Mouse (Mus musculus): ENCODE results near the gene Cdh26. TPM values are rescaled to one million over a fixed set of nuclear protein-coding genes. Genes with fewer than 3 reads are reported as not detected.

Gene Cdh26
- polyA plus RNA-seq, 1 experiment from 2014 or later: 0.54 TPM

DNA sequence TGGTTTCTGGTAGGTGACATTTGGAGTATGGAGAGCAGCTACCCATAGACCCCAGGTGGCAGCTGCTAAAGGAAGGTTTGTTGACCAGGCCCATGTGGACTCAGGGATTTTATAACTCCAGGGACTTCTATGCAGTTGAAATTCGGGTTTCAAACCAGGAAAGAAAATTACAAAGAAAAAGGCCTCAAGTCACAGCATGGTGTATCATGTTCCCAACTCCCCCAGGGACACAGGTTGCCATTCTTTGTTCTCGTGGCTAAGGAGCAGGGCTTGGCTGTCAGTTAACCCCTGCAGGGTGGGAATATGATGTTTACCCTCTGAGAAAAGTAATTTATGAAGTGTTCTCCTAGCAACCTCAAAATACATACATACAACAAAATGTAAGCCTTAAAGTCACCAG, 19.9 kb downstream of the Cdh26 start:
- 35% methylated on average over 2 of the region's 2 CpGs for WGBS
- no peaks in the 10 kb centered on the region for H3K36me3 ChIP-seq (ENCODE audit: control insufficient read depth, insufficient read depth, low read length)
- no peak overlapping the region for H3K27ac ChIP-seq (ENCODE audit: low read length)
- peaks cover under 1% of the 10 kb centered on the region; the same call in 1 of the 2 replicates for H3K4me1 ChIP-seq (ENCODE audit: control insufficient read depth, insufficient read depth, low read length)
- no peaks in the 10 kb centered on the region for H3K27me3 ChIP-seq (ENCODE audit: control insufficient read depth, insufficient read depth, low read length)
- no peaks in the 10 kb centered on the region for H3K9me3 ChIP-seq (ENCODE audit: control insufficient read depth, low read depth, low read length)
- H3K4me3 ChIP-seq (ENCODE audit: low read depth, low read length): no peak overlapping the region
- no peak for ATAC-seq (ENCODE audit: insufficient number of reproducible peaks, insufficient read depth, low FRiP score, low read depth)
- H3K4me2 ChIP-seq (replicated peaks; ENCODE audit: low read depth, low read length): no peak overlapping the region
- no peak overlapping the region for H3K9ac ChIP-seq (replicated peaks; ENCODE audit: low read depth, low read length)

DNA sequence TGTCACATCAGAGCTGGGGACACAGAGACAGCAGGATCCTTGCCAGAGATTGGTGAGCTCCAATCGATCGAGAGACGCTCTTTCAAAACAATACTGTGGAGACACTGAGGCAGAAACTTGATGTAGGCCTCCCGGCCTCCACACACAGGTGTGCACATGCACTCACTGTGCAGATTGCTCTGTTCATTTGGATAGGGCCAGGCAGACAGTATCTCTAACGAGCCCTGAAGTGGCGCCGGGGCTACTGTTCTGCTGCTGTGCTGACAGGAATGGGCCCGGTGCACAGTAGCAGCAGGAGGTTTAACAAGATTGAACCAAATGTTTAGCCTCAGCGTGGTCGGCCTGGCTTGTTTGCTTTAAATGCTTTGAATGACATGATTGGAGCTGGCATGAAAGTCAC, 20.6 kb downstream of the Cdh26 start:
- H3K4me2 ChIP-seq (replicated peaks; ENCODE audit: low read depth, low read length): no peak overlapping the region
- no peak overlapping the region for H3K9ac ChIP-seq (replicated peaks; ENCODE audit: low read depth, low read length)
- H3K36me3 ChIP-seq (ENCODE audit: control insufficient read depth, insufficient read depth, low read length): no peaks in the 10 kb centered on the region
- no peaks in the 10 kb centered on the region for H3K27me3 ChIP-seq (ENCODE audit: control insufficient read depth, insufficient read depth, low read length)
- WGBS: 79% methylated on average over 10 of the region's 10 CpGs
- H3K27ac ChIP-seq (ENCODE audit: low read length): no peak overlapping the region
- no peak for ATAC-seq (ENCODE audit: insufficient number of reproducible peaks, insufficient read depth, low FRiP score, low read depth)
- H3K4me3 ChIP-seq (ENCODE audit: low read depth, low read length): no peak overlapping the region
- peaks cover 5% of the 10 kb centered on the region for H3K4me1 ChIP-seq (ENCODE audit: control insufficient read depth, insufficient read depth, low read length)
- no peaks in the 10 kb centered on the region for H3K9me3 ChIP-seq (ENCODE audit: control insufficient read depth, low read depth, low read length)

DNA sequence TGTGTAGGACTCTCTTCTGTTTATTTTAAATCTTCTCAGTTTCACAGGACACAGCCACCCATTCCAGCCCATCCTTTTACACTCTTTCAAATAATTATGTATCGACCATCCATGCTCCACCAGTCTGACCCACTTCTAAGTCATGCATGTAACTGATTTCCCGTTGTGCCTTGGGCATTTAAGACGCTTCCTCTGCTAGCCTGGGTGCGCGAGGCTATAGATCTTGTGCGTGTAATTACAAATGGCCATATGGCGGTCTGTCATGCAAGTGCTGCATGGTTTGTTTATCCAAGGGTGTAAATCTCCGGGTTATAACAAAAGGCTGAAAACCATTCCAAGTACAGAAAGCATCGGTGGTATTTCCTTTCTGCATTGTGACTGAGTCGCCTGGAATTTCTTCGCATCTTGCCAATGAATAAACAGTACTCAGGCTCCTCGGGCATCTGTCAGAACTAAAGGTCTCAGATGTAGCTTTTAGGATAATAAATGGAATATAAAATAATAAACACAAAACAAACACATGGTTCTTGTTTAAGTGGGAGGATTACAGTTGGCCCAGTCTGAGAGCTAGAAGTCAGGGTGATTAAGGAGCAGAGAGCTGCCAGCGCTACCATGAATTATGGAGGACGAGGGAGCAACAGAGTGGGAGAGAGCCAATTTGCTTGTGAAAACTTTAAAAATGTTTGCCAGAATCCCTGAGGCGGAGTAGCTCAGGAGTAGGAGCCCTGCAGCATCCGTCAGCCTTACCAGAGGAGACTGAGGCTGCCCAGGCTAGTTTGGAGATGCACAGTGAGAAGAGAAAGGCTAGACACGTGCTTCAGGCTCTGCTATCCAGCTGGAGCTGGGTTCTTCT, 24.6 kb downstream of the Cdh26 start:
- no peaks in the 10 kb centered on the region for H3K36me3 ChIP-seq (ENCODE audit: control insufficient read depth, insufficient read depth, low read length)
- H3K27me3 ChIP-seq (ENCODE audit: control insufficient read depth, insufficient read depth, low read length): no peaks in the 10 kb centered on the region
- WGBS: 17% methylated on average over 17 of the region's 17 CpGs
- H3K27ac ChIP-seq (ENCODE audit: low read length): peak overlapping the region; percentile 79
- peaks cover 5% of the 10 kb centered on the region for H3K4me1 ChIP-seq (ENCODE audit: control insufficient read depth, insufficient read depth, low read length)
- no peak overlapping the region for H3K4me3 ChIP-seq (ENCODE audit: low read depth, low read length)
- ATAC-seq (ENCODE audit: insufficient number of reproducible peaks, insufficient read depth, low FRiP score, low read depth): peak; percentile 80; the same call in 1 of the 2 replicates
- H3K4me2 ChIP-seq (replicated peaks; ENCODE audit: low read depth, low read length): 0 out of 2 replicates have a peak overlapping the region, but pooled peaks have one; percentile 5
- H3K9ac ChIP-seq (replicated peaks; ENCODE audit: low read depth, low read length): no peak overlapping the region
- H3K9me3 ChIP-seq (ENCODE audit: control insufficient read depth, low read depth, low read length): no peaks in the 10 kb centered on the region

DNA sequence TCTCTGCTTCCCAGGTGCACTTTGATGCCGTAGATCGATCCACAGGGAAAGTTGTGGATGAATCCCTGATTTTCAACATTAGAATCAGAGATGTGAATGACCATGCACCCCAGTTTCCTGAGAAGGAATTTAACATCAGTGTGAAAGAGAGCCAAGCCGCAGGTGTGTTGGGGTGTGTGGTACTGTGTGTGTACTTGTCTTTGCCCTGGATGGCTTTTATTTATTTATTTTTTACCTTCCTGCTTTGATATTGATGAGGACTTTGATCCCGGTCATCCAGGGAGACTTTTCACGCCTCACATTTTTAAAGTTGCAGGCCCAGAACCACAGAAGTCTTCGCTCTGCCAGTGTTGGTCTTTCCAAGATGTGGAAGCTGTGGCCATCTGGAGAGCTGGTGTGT, 27.1 kb downstream of the Cdh26 start:
- no peak overlapping the region for H3K4me2 ChIP-seq (replicated peaks; ENCODE audit: low read depth, low read length)
- no peaks in the 10 kb centered on the region for H3K9me3 ChIP-seq (ENCODE audit: control insufficient read depth, low read depth, low read length)
- peaks cover 5% of the 10 kb centered on the region for H3K4me1 ChIP-seq (ENCODE audit: control insufficient read depth, insufficient read depth, low read length)
- 86% methylated on average over 6 of the region's 6 CpGs for WGBS
- no peak overlapping the region for H3K27ac ChIP-seq (ENCODE audit: low read length)
- no peak overlapping the region for H3K9ac ChIP-seq (replicated peaks; ENCODE audit: low read depth, low read length)
- no peak overlapping the region for H3K4me3 ChIP-seq (ENCODE audit: low read depth, low read length)
- no peaks in the 10 kb centered on the region for H3K36me3 ChIP-seq (ENCODE audit: control insufficient read depth, insufficient read depth, low read length)
- ATAC-seq (ENCODE audit: insufficient number of reproducible peaks, insufficient read depth, low FRiP score, low read depth): no peak
- H3K27me3 ChIP-seq (ENCODE audit: control insufficient read depth, insufficient read depth, low read length): no peaks in the 10 kb centered on the region

DNA sequence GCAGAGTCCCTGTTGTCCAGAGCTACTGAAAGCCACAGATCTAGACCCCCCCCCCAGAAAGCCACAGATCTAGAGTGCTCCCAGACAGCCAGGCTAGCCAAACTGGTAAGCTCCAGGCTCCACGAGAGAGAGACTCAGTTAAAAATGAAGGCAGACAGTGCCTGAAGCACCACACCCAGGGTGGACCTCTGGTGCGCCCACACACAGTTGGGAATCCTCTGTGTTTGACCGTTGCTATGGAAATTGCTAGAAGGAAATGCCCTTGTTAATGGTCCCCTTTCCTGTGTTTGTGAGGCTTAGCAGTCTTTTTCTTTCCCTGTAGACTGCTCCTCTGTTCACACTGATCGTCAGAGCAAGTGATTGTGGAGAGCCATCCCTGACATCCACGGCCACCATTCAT, 30.0 kb downstream of the Cdh26 start:
- H3K36me3 ChIP-seq (ENCODE audit: control insufficient read depth, insufficient read depth, low read length): no peaks in the 10 kb centered on the region
- no peaks in the 10 kb centered on the region for H3K27me3 ChIP-seq (ENCODE audit: control insufficient read depth, insufficient read depth, low read length)
- no peak overlapping the region for H3K27ac ChIP-seq (ENCODE audit: low read length)
- no peaks in the 10 kb centered on the region for H3K9me3 ChIP-seq (ENCODE audit: control insufficient read depth, low read depth, low read length)
- peaks cover 4% of the 10 kb centered on the region for H3K4me1 ChIP-seq (ENCODE audit: control insufficient read depth, insufficient read depth, low read length)
- no peak overlapping the region for H3K4me3 ChIP-seq (ENCODE audit: low read depth, low read length)
- no peak overlapping the region for H3K4me2 ChIP-seq (replicated peaks; ENCODE audit: low read depth, low read length)
- ATAC-seq (ENCODE audit: insufficient number of reproducible peaks, insufficient read depth, low FRiP score, low read depth): peak; percentile 53; the same call in 1 of the 2 replicates
- no peak overlapping the region for H3K9ac ChIP-seq (replicated peaks; ENCODE audit: low read depth, low read length)
- 53% methylated on average over 5 of the region's 5 CpGs for WGBS

DNA sequence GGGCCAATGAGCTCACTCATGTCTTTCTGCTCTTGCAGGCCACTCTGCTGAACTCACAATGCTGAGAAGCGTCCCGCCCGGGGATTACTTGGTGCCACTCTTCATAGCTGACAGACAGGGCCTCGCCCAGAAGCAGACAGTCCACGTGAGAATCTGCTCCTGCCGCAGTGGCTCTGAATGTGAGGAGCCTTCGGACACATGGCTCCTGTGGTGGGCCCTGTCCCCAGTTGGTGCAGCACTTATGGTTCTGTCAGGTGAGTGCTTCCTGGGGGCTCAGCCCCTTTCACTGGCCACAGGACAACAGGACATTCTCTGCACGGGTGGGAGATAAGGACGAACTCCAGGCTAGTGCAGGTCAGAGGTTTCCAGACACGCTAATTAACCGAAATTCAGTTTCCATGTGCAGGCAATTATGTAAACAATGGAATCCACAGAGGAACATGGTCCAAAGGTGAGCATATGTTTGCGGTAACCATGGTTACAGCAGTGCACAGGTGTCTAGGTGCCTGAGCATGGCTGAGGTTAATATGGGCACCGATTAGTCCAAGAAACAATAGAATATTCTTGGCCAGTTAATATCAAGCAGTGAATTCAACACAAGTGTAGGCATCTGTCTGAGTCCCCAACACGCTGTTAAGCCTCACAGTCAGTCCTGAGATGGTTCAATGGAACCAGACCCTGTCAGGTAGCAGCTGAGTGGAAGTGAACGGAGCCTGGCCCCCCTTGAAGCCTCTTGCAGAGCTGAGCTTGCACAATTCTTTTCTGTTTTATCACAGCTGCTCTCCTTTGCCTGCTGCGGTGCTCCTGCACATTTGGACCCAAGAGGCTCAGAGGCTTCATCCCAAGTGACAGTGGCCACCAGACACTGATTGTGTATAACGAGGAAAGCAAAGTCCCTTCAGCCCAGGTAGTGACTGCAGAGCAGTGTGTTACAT, 41.5 kb downstream of the Cdh26 start:
- Histone ChIP-seq H3K36me3 (ENCODE audit: control insufficient read depth, insufficient read depth, low read length) (no peaks in the 10 kb centered on the region), H3K4me1 (ENCODE audit: control insufficient read depth, insufficient read depth, low read length) (peaks cover 5% of the 10 kb centered on the region; the same call in 1 of the 2 replicates), H3K9ac (replicated peaks; ENCODE audit: low read depth, low read length) (no peak overlapping the region), H3K4me3 (ENCODE audit: low read depth, low read length) (no peak overlapping the region), H3K9me3 (ENCODE audit: control insufficient read depth, low read depth, low read length) (no peaks in the 10 kb centered on the region), H3K27ac (ENCODE audit: low read length) (no peak overlapping the region), H3K27me3 (ENCODE audit: control insufficient read depth, insufficient read depth, low read length) (no peaks in the 10 kb centered on the region), H3K4me2 (replicated peaks; ENCODE audit: low read depth, low read length) (no peak overlapping the region)
- peak; percentile 87 for ATAC-seq (ENCODE audit: insufficient number of reproducible peaks, insufficient read depth, low FRiP score, low read depth)
- 52% methylated on average over 17 of the region's 17 CpGs for WGBS

DNA sequence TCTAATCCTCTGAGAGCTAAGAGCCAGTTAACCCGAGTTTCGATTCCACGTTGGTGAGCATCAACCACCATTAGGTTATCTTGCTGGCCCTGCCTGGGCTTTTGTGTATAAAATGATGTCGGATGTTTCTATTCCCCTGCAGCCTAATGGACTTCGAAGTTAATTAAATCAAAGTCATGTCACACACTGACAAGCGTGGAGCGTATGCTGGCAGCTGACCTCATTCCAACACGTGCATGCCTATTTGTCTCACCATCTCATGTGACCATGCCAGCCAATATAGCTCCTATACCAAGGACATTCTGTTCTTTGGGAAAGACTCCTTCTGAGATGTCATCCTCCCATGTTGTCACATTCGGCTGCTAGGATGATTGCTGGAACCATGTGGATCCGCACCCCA, 43.6 kb downstream of the Cdh26 start:
- Histone ChIP-seq H3K27me3 (ENCODE audit: control insufficient read depth, insufficient read depth, low read length) (no peaks in the 10 kb centered on the region), H3K4me3 (ENCODE audit: low read depth, low read length) (no peak overlapping the region), H3K36me3 (ENCODE audit: control insufficient read depth, insufficient read depth, low read length) (no peaks in the 10 kb centered on the region), H3K27ac (ENCODE audit: low read length) (no peak overlapping the region), H3K9me3 (ENCODE audit: control insufficient read depth, low read depth, low read length) (no peaks in the 10 kb centered on the region), H3K9ac (replicated peaks; ENCODE audit: low read depth, low read length) (no peak overlapping the region), H3K4me2 (replicated peaks; ENCODE audit: low read depth, low read length) (no peak overlapping the region), H3K4me1 (ENCODE audit: control insufficient read depth, insufficient read depth, low read length) (peaks cover 5% of the 10 kb centered on the region; the same call in 1 of the 2 replicates)
- ATAC-seq (ENCODE audit: insufficient number of reproducible peaks, insufficient read depth, low FRiP score, low read depth): no peak
- WGBS: 59% methylated on average over 10 of the region's 10 CpGs

DNA sequence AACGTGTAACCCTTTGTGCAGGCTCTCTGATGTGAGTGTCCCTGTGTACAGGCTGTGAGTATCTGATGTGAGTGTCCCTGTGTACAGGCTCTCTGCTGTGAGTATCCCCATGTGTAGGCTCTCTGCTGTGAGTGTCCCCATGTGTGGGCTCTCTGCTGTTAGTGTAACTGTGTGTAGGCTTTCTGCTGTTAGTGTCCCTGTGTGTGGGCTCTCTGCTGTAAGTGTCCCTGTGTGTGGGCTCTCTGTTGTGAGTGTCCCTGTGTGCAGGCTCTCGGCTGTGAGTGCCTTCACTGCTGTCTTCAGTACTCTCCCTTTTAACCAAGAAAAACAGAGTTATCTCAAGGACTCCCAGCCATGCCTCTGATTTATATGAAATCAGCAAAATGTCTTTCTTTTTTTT, 46.9 kb downstream of the Cdh26 start:
- 55% methylated on average over 2 of the region's 2 CpGs for WGBS
- no peak overlapping the region for H3K9ac ChIP-seq (replicated peaks; ENCODE audit: low read depth, low read length)
- no peak for ATAC-seq (ENCODE audit: insufficient number of reproducible peaks, insufficient read depth, low FRiP score, low read depth)
- H3K27ac ChIP-seq (ENCODE audit: low read length): no peak overlapping the region
- H3K4me1 ChIP-seq (ENCODE audit: control insufficient read depth, insufficient read depth, low read length): no peaks in the 10 kb centered on the region
- H3K9me3 ChIP-seq (ENCODE audit: control insufficient read depth, low read depth, low read length): no peaks in the 10 kb centered on the region
- no peak overlapping the region for H3K4me2 ChIP-seq (replicated peaks; ENCODE audit: low read depth, low read length)
- no peak overlapping the region for H3K4me3 ChIP-seq (ENCODE audit: low read depth, low read length)
- no peaks in the 10 kb centered on the region for H3K27me3 ChIP-seq (ENCODE audit: control insufficient read depth, insufficient read depth, low read length)
- H3K36me3 ChIP-seq (ENCODE audit: control insufficient read depth, insufficient read depth, low read length): no peaks in the 10 kb centered on the region

Data from stomach, embryonic 14.5 days (tissue).